Mouse (Mus musculus): ENCODE data around the gene Itk. TPM values are rescaled to one million over a fixed set of nuclear protein-coding genes. Genes with fewer than 3 reads are reported as not detected.

Itk gene
- polyA plus RNA-seq, 1 experiment from 2014 or later: not detected

DNA sequence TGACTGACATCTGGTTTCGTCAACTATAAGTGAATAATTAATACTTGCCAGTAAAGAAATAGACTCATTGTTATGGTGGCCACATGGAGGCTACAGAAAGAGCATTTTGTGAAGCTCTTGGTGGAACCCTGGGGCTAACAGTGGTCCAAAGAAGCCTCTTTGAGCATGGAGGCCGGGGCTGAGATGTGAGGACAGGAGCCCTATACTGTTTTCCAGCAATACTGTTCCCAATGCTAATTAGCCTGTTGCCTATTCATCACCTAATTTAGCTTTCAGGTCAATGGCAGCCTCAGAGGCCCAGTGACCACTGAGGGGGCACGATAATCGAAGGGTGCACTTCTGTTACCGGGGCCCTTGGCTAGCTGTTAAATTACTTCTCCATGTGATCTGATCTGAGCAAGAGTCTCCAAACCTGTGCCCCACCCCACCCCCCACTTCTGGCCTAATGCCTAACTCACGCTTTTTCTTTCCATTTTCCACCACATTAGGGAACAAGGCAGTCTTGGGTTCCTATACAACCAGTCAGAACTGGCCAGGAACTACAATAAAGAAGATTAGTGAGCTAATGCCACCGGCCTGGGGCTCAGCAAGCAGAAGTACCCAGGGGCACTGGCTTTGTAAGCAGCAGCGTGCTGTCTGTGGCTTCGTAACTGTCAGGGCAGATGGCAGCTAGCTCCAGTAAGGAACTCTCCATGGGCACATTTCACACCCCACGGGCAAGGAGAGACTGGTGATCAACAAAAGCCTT, 79.3 kb downstream of the Itk start:
- ATAC-seq (replicated peaks; ENCODE audit: insufficient number of reproducible peaks, low FRiP score, low TSS enrichment): no peak
- Histone ChIP-seq H3K9me3 (replicated peaks; ENCODE audit: control insufficient read depth, low read length) (no peaks in the 10 kb centered on the region), H3K4me3 (ENCODE audit: low read depth, low read length) (no peak overlapping the region), H3K9ac (ENCODE audit: low read depth, low read length) (no peak overlapping the region), H3K4me1 (ENCODE audit: control insufficient read depth, insufficient read depth, low read length) (peaks cover 8% of the 10 kb centered on the region; the same call in 1 of the 2 replicates), H3K27ac (ENCODE audit: low read depth, low read length) (no peak overlapping the region), H3K36me3 (ENCODE audit: control insufficient read depth, insufficient read depth, low read length) (no peaks in the 10 kb centered on the region), H3K27me3 (ENCODE audit: control insufficient read depth, insufficient read depth, low read length) (peaks cover 13% of the 10 kb centered on the region; the same call in 1 of the 2 replicates), H3K4me2 (no peak overlapping the region)
- WGBS (ENCODE audit: insufficient replicate concordance): 73% methylated on average over 10 of the region's 10 CpGs

DNA sequence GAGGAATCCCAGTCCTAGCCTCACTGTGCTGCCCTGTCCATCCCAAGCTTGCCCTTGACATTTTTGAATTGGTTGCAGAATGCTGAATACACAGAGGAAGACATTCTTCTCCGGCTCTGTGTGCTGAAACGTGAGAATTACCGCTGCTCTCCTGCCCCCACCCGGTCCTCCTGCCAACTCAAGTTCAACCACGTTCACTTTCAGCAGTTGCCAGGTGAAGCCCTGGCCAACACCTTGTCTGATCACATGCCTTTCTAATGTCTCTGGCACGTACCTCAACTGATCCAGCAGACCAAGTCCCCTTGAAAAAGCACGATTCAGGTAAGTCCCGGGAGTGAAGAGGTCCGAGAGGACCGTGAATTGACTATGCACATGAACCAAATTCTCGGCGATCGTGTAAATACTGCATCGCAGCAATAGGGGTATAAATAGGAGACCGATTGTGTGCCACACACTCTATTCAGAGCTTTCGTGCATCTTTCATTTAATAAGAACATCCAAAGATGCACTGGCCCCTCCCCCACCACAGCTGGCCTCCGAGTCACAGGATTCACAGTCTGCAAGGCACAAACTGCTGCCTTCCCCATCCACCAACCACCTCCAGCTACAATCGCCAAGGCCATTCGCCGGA, 80.1 kb downstream of the Itk start:
- WGBS (ENCODE audit: insufficient replicate concordance): 81% methylated on average over 20 of the region's 20 CpGs
- no peak overlapping the region for H3K27ac ChIP-seq (ENCODE audit: low read depth, low read length)
- no peak overlapping the region for H3K4me2 ChIP-seq
- H3K4me1 ChIP-seq (ENCODE audit: control insufficient read depth, insufficient read depth, low read length): peaks cover 8% of the 10 kb centered on the region; the same call in 1 of the 2 replicates
- H3K9me3 ChIP-seq (replicated peaks; ENCODE audit: control insufficient read depth, low read length): no peaks in the 10 kb centered on the region
- H3K36me3 ChIP-seq (ENCODE audit: control insufficient read depth, insufficient read depth, low read length): no peaks in the 10 kb centered on the region
- no peak overlapping the region for H3K9ac ChIP-seq (ENCODE audit: low read depth, low read length)
- no peak overlapping the region for H3K4me3 ChIP-seq (ENCODE audit: low read depth, low read length)
- H3K27me3 ChIP-seq (ENCODE audit: control insufficient read depth, insufficient read depth, low read length): peaks cover 13% of the 10 kb centered on the region; the same call in 1 of the 2 replicates
- ATAC-seq (replicated peaks; ENCODE audit: insufficient number of reproducible peaks, low FRiP score, low TSS enrichment): no peak

DNA sequence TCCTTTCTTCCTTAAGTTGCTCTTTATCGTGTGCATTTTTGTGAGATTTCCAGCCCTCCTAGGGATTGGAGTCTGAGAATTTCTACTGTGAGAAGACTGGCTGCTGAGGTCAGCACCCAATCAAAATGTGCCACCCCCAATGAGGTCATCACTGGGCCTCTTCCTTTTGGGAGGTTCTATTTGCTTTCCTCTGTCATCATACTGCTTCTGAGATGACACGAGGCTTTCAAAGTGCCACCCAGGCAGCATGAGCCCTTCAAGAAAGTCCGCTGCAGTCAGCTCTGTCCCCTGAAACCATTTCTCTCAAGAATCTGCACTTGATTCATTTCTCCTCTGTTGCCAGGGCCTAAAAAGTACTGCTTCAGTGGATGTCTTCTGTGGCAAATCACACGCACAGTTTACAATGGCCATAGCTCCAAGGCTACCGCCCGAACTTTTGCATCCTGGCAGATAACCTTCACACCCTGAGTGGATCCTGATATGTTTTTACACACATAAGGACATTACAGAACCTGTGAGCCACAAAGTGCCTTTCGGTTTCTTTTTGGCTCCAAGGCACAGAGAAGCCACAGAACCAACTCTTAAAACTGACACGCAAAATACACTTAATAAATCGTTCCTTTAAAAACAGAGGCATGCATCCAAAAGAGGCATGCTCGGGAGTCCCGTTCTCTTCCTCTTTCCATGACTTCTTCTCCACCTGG, 80.9 kb downstream of the Itk start:
- Histone ChIP-seq H3K27me3 (ENCODE audit: control insufficient read depth, insufficient read depth, low read length) (peaks cover 10% of the 10 kb centered on the region; the same call in 1 of the 2 replicates), H3K4me2 (no peak overlapping the region), H3K27ac (ENCODE audit: low read depth, low read length) (no peak overlapping the region), H3K36me3 (ENCODE audit: control insufficient read depth, insufficient read depth, low read length) (no peaks in the 10 kb centered on the region), H3K4me1 (ENCODE audit: control insufficient read depth, insufficient read depth, low read length) (peaks cover 8% of the 10 kb centered on the region; the same call in 1 of the 2 replicates), H3K9me3 (replicated peaks; ENCODE audit: control insufficient read depth, low read length) (no peaks in the 10 kb centered on the region), H3K4me3 (ENCODE audit: low read depth, low read length) (no peak overlapping the region), H3K9ac (ENCODE audit: low read depth, low read length) (no peak overlapping the region)
- no peak for ATAC-seq (replicated peaks; ENCODE audit: insufficient number of reproducible peaks, low FRiP score, low TSS enrichment)
- 77% methylated on average over 11 of the region's 11 CpGs for WGBS (ENCODE audit: insufficient replicate concordance)

DNA sequence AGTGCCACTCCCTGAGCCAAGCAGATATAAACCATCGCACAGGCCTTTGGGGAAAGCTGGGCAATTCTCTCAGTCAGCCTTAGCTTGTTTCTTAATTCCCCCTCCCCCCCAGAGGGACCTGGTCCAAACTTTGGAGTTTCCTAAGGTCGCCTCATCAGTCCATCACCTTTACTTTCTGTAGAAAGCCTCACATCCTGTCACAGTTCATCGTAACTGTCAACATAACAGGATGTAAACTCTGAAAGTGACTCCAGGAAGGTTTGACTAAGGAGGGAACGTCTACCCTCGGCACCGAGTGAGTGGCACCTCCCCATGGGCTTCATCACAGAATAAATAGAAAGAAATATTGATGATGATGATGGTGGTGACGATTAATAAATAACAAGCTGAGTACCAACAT, 81.5 kb downstream of the Itk start:
- Histone ChIP-seq H3K9me3 (replicated peaks; ENCODE audit: control insufficient read depth, low read length) (no peaks in the 10 kb centered on the region), H3K4me3 (ENCODE audit: low read depth, low read length) (no peak overlapping the region), H3K9ac (ENCODE audit: low read depth, low read length) (no peak overlapping the region), H3K4me2 (no peak overlapping the region), H3K36me3 (ENCODE audit: control insufficient read depth, insufficient read depth, low read length) (no peaks in the 10 kb centered on the region), H3K4me1 (ENCODE audit: control insufficient read depth, insufficient read depth, low read length) (peaks cover 8% of the 10 kb centered on the region; the same call in 1 of the 2 replicates), H3K27ac (ENCODE audit: low read depth, low read length) (no peak overlapping the region), H3K27me3 (ENCODE audit: control insufficient read depth, insufficient read depth, low read length) (peaks cover 10% of the 10 kb centered on the region; the same call in 1 of the 2 replicates)
- ATAC-seq (replicated peaks; ENCODE audit: insufficient number of reproducible peaks, low FRiP score, low TSS enrichment): no peak
- WGBS (ENCODE audit: insufficient replicate concordance): 85% methylated on average over 7 of the region's 7 CpGs

DNA sequence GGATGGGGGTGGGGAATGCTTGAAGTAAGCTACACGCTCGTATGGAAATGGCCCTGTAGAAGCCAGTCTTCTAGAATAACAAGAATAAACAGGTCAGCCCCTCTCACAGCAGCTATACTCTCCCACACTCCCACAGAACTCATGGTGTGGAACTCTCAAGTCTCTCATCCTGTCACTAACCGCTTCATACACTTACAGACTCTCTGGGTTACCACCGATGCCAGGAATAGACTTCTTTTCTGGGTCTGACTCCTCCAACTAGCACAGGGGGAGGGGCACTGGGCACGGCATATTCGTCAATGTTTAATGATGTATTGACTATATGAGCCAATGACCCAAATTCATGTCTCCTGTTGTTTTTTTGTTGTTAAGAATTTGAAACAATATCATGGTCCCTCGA, 82.5 kb downstream of the Itk start:
- H3K36me3 ChIP-seq (ENCODE audit: control insufficient read depth, insufficient read depth, low read length): no peaks in the 10 kb centered on the region
- WGBS (ENCODE audit: insufficient replicate concordance): 83% methylated on average over 7 of the region's 7 CpGs
- no peak overlapping the region for H3K27ac ChIP-seq (ENCODE audit: low read depth, low read length)
- no peak for ATAC-seq (replicated peaks; ENCODE audit: insufficient number of reproducible peaks, low FRiP score, low TSS enrichment)
- no peaks in the 10 kb centered on the region for H3K9me3 ChIP-seq (replicated peaks; ENCODE audit: control insufficient read depth, low read length)
- H3K4me2 ChIP-seq: no peak overlapping the region
- H3K27me3 ChIP-seq (ENCODE audit: control insufficient read depth, insufficient read depth, low read length): peaks cover 9% of the 10 kb centered on the region; the same call in 1 of the 2 replicates
- no peak overlapping the region for H3K9ac ChIP-seq (ENCODE audit: low read depth, low read length)
- H3K4me3 ChIP-seq (ENCODE audit: low read depth, low read length): no peak overlapping the region
- H3K4me1 ChIP-seq (ENCODE audit: control insufficient read depth, insufficient read depth, low read length): peaks cover 6% of the 10 kb centered on the region; the same call in 1 of the 2 replicates

DNA sequence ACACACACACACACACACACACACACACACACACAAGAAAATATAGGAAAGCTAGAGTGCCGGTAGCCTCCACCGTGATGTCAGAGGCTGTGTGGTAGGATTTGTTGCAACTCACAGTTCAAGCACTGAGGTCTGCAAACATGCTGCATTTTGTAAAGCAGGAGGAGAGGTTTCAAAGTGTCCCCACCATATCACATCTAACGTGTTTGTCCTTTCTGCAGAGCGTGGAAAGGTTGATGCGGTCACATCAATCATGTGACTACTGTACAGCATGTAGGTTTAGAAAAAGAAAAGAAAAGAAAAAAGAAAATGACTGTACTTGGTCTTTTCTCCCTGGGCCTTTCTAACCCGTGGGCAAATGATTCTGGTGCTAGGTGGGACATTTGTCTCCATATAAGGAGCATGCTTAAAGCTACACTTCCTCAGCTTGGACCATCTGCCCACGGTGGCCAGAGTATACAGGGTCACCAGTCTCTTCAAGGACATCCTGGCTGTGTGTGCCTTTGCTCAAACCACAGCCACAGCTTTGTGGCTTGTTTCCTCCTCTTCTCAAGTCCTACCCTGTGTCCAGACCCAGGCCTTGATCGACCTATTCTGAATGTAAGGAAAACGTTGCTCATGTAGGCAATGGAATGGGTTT, 83.3 kb downstream of the Itk start:
- H3K4me2 ChIP-seq: no peak overlapping the region
- no peak overlapping the region for H3K4me3 ChIP-seq (ENCODE audit: low read depth, low read length)
- H3K36me3 ChIP-seq (ENCODE audit: control insufficient read depth, insufficient read depth, low read length): no peaks in the 10 kb centered on the region
- no peak for ATAC-seq (replicated peaks; ENCODE audit: insufficient number of reproducible peaks, low FRiP score, low TSS enrichment)
- H3K27ac ChIP-seq (ENCODE audit: low read depth, low read length): no peak overlapping the region
- H3K9me3 ChIP-seq (replicated peaks; ENCODE audit: control insufficient read depth, low read length): no peaks in the 10 kb centered on the region
- no peak overlapping the region for H3K9ac ChIP-seq (ENCODE audit: low read depth, low read length)
- peaks cover under 1% of the 10 kb centered on the region; the same call in 1 of the 2 replicates for H3K27me3 ChIP-seq (ENCODE audit: control insufficient read depth, insufficient read depth, low read length)
- 0 out of 2 replicates have a peak, but pooled peaks cover under 1% of the 10 kb centered on the region for H3K4me1 ChIP-seq (ENCODE audit: control insufficient read depth, insufficient read depth, low read length)
- WGBS (ENCODE audit: insufficient replicate concordance): 69% methylated on average over 9 of the region's 9 CpGs

DNA sequence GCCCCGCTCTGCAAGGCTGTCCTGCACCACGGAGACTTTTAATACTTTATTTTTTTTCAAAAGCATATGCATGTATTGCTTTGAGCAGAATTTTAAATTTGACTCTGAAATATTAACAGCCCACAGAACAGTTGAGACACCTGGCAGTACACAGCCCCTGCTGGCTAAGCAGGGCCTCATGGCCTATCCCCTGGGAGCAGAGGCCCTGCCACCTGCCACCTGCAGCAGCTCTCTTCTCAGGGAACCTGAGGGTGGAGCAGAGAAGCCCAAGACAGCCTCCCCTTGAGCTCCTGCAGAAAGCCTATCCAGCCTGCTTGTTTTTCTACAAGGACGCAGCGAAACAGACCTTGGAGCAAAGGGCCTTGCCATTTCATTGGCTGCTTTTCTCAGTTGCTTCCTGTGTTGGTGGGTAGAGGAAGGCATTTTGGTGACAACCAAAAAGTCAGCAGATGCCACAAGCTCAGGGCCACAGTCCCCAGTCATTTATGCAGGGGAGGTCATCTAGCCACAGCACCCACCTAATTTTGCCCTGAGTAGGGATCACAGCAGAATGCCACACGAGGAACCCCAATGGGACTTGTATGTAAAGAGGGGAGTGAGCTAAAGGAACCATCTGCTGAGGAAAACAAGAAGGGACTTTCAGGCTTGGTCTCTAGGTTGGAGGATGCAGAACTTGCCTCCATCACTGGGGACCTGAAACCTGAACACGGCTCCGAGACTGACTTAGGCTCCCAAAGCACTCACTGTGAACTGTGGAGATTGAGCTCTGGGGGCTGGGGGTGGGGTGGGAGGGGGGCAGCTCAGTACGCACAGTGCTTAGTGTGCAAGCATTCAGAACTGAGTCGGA, 84.2 kb downstream of the Itk start:
- ATAC-seq (replicated peaks; ENCODE audit: insufficient number of reproducible peaks, low FRiP score, low TSS enrichment): no peak
- H3K9me3 ChIP-seq (replicated peaks; ENCODE audit: control insufficient read depth, low read length): no peaks in the 10 kb centered on the region
- H3K4me1 ChIP-seq (ENCODE audit: control insufficient read depth, insufficient read depth, low read length): no peaks in the 10 kb centered on the region
- no peak overlapping the region for H3K9ac ChIP-seq (ENCODE audit: low read depth, low read length)
- H3K4me2 ChIP-seq: no peak overlapping the region
- no peak overlapping the region for H3K4me3 ChIP-seq (ENCODE audit: low read depth, low read length)
- H3K27me3 ChIP-seq (ENCODE audit: control insufficient read depth, insufficient read depth, low read length): no peaks in the 10 kb centered on the region
- 83% methylated on average over 9 of the region's 9 CpGs for WGBS (ENCODE audit: insufficient replicate concordance)
- H3K36me3 ChIP-seq (ENCODE audit: control insufficient read depth, insufficient read depth, low read length): no peaks in the 10 kb centered on the region
- no peak overlapping the region for H3K27ac ChIP-seq (ENCODE audit: low read depth, low read length)
